Mouse (Mus musculus): ENCODE data around the gene Tnfsf9. TPM values are rescaled to one million over a fixed set of nuclear protein-coding genes. Genes with fewer than 3 reads are reported as not detected.

Tnfsf9 gene
- polyA plus RNA-seq, 1 experiment from 2014 or later, result 5.2 TPM

DNA sequence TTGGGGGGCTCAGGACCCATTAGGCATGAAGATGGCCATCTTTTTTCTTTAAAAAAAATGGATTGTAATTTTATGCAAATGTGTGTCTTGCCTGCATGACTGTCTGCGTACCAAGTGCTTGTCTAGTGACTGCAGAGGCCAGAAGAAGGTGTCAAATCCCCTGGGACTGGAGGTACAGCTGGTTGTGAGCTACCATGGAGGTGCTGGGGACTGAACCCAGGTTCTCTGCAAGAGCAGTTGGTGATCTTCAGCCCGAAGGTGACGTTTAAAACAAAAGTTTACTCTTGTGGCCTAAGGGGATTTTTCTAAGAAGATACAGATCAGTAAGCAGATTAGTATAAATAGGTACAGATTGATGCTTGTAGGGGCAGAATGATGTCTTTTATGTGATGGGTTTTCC is 30.5 kb downstream of the Tnfsf9 start:
- no peak overlapping the region for H3K9ac ChIP-seq (replicated peaks; ENCODE audit: low read length)
- ATAC-seq (ENCODE audit: low FRiP score, low TSS enrichment) (no peak), DNase-seq (no peak)
- no peaks in the 10 kb centered on the region for H3K36me3 ChIP-seq (ENCODE audit: control insufficient read depth, insufficient read depth, low read length)
- H3K4me2 ChIP-seq (ENCODE audit: low read length), result no peak overlapping the region
- no peaks in the 10 kb centered on the region for H3K27me3 ChIP-seq (ENCODE audit: control insufficient read depth, insufficient read depth, low read length)
- no peaks in the 10 kb centered on the region for H3K9me3 ChIP-seq (ENCODE audit: control insufficient read depth, low read length)
- H3K4me1 ChIP-seq (ENCODE audit: control insufficient read depth, insufficient read depth, low read length), result no peaks in the 10 kb centered on the region
- 80% methylated on average over 3 of the region's 3 CpGs for WGBS
- H3K27ac ChIP-seq (replicated peaks; ENCODE audit: low read depth, low read length), result no peak overlapping the region
- no peak overlapping the region for H3K4me3 ChIP-seq (replicated peaks; ENCODE audit: low read depth, low read length)

DNA sequence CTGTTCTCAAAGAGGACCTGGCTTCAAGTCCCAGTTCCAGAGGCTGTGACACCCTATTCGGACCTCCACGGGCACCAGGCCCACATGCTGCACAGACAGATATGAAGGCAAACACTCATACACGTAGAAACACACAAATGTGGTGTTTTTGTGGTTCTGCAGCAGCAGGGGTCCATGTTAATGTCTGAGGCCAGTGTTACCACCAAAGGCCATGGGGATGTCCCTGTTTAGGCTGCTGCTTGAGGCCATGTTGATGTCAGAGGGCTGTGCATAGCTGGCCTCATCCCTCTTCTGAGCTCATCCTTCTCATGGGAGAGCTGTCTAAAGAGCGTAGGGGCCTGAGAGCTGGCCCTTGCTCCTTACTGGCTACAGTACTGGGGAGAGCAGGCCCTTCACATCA is 33.6 kb downstream of the Tnfsf9 start:
- DNase-seq, result no peak

DNA sequence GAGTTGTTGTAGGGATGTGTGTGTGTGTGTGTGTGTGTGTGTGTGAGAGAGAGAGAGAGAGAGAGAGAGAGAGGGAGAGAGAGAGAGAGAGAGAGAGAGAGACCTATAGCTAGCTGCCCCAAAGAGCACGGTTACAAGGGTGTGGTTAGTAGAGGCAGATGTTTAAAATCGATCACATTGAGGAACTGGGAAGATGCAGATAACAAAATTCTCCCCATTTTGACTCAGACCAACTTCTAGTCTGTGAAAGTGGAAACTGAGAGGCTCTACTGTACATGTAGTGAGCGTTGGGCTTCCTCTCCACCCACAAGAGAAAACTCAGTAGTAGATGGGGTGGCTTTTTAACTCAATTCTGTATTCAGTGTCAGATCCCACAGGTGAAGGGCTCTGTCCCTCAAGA is 34.6 kb downstream of the Tnfsf9 start:
- WGBS, result 84% methylated on average over 3 of the region's 3 CpGs

More for the DNA sequence above, 33.6 kb downstream of the Tnfsf9 start:
- Histone ChIP-seq H3K27ac (replicated peaks; ENCODE audit: low read depth, low read length) (no peak overlapping the region), H3K36me3 (ENCODE audit: control insufficient read depth, insufficient read depth, low read length) (no peaks in the 10 kb centered on the region), H3K4me2 (ENCODE audit: low read length) (no peak overlapping the region), H3K27me3 (ENCODE audit: control insufficient read depth, insufficient read depth, low read length) (no peaks in the 10 kb centered on the region), H3K9me3 (ENCODE audit: control insufficient read depth, low read length) (no peaks in the 10 kb centered on the region), H3K9ac (replicated peaks; ENCODE audit: low read length) (no peak overlapping the region), H3K4me3 (replicated peaks; ENCODE audit: low read depth, low read length) (no peak overlapping the region), H3K4me1 (ENCODE audit: control insufficient read depth, insufficient read depth, low read length) (no peaks in the 10 kb centered on the region)
- 78% methylated on average over 4 of the region's 4 CpGs for WGBS
- ATAC-seq (ENCODE audit: low FRiP score, low TSS enrichment), result no peak

DNA sequence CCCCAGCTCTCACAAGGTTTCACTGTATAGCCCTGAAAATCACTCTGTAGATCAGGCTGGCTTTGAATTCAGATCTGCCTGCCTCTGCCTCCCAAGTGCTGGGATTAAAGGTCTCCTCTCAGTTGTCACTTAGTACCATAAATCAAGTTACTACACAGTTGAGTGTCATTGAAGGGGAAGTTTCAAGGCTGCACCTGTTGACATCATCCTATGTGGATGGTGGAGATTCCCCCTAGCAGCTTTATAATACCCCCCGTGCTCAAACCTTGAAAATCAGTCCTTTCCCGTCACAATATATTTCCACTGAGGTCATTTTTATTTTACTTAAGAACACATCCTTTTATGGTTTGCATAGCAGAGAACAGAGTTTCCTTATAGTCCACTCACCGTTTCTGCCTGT is 38.6 kb downstream of the Tnfsf9 start:
- H3K9ac ChIP-seq (replicated peaks; ENCODE audit: low read length), result no peak overlapping the region
- no peaks in the 10 kb centered on the region for H3K36me3 ChIP-seq (ENCODE audit: control insufficient read depth, insufficient read depth, low read length)
- H3K27me3 ChIP-seq (ENCODE audit: control insufficient read depth, insufficient read depth, low read length), result peaks cover 10% of the 10 kb centered on the region
- H3K4me1 ChIP-seq (ENCODE audit: control insufficient read depth, insufficient read depth, low read length), result no peaks in the 10 kb centered on the region
- DNase-seq (no peak), ATAC-seq (ENCODE audit: low FRiP score, low TSS enrichment) (no peak)
- no peak overlapping the region for H3K27ac ChIP-seq (replicated peaks; ENCODE audit: low read depth, low read length)
- no peaks in the 10 kb centered on the region for H3K9me3 ChIP-seq (ENCODE audit: control insufficient read depth, low read length)
- H3K4me2 ChIP-seq (ENCODE audit: low read length), result no peak overlapping the region
- 84% methylated on average over 3 of the region's 3 CpGs for WGBS
- no peak overlapping the region for H3K4me3 ChIP-seq (replicated peaks; ENCODE audit: low read depth, low read length)

More for the DNA sequence above, 34.6 kb downstream of the Tnfsf9 start:
- H3K4me1 ChIP-seq (ENCODE audit: control insufficient read depth, insufficient read depth, low read length), result no peaks in the 10 kb centered on the region
- no peaks in the 10 kb centered on the region for H3K9me3 ChIP-seq (ENCODE audit: control insufficient read depth, low read length)
- H3K4me2 ChIP-seq (ENCODE audit: low read length), result no peak overlapping the region
- no peak overlapping the region for H3K4me3 ChIP-seq (replicated peaks; ENCODE audit: low read depth, low read length)
- no peak overlapping the region for H3K27ac ChIP-seq (replicated peaks; ENCODE audit: low read depth, low read length)
- DNase-seq (no peak), ATAC-seq (ENCODE audit: low FRiP score, low TSS enrichment) (no peak)
- no peaks in the 10 kb centered on the region for H3K36me3 ChIP-seq (ENCODE audit: control insufficient read depth, insufficient read depth, low read length)
- H3K27me3 ChIP-seq (ENCODE audit: control insufficient read depth, insufficient read depth, low read length), result no peaks in the 10 kb centered on the region
- no peak overlapping the region for H3K9ac ChIP-seq (replicated peaks; ENCODE audit: low read length)

DNA sequence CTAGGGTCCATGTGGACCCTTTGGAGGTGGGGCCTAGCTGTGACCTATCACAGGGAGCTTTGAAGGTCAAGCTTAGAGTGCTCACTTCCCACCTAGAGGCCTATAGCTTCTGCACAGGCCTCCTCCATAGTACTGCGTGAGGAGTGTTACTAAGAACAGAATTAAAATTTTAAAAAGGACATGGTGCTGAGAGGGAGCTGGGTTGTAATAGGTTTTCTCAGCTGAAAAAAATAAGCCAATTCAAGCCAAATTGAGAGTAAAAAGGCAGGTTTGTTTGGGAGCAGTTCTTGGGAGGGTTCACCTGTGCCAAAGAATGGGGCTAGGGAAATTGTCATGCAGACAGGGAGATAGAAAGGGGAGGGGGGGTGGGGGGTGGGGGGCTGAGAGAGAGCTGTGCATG is 40.0 kb downstream of the Tnfsf9 start:
- no peaks in the 10 kb centered on the region for H3K4me1 ChIP-seq (ENCODE audit: control insufficient read depth, insufficient read depth, low read length)
- 67% methylated on average over 1 of the region's 1 CpGs for WGBS
- DNase-seq (no peak), ATAC-seq (ENCODE audit: low FRiP score, low TSS enrichment) (no peak)
- no peak overlapping the region for H3K9ac ChIP-seq (replicated peaks; ENCODE audit: low read length)
- no peak overlapping the region for H3K4me2 ChIP-seq (ENCODE audit: low read length)
- H3K27me3 ChIP-seq (ENCODE audit: control insufficient read depth, insufficient read depth, low read length), result peaks cover 20% of the 10 kb centered on the region
- H3K9me3 ChIP-seq (ENCODE audit: control insufficient read depth, low read length), result no peaks in the 10 kb centered on the region
- H3K36me3 ChIP-seq (ENCODE audit: control insufficient read depth, insufficient read depth, low read length), result no peaks in the 10 kb centered on the region
- H3K4me3 ChIP-seq (replicated peaks; ENCODE audit: low read depth, low read length), result no peak overlapping the region
- H3K27ac ChIP-seq (replicated peaks; ENCODE audit: low read depth, low read length), result no peak overlapping the region

DNA sequence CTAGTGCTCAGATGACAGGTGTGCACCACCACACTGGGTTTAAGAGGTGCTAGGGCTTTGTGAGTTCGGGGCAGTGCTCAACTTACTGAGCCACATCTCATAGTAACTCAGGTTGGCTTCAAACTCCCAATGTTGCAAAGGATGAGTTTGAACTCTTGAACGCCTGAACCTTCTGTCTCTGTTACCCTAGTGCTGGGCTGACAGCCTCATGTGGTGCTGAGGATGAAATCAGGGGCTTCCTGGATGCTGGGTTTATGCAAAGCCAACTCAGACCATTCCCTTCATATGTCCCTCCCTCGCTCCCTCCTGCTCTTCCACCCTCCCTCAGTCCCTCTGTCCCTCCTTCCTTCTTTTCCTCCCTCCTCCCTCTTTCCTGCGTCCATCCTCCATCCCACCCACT is 43.2 kb downstream of the Tnfsf9 start:
- WGBS, result 64% methylated on average over 4 of the region's 4 CpGs
- H3K4me3 ChIP-seq (replicated peaks; ENCODE audit: low read depth, low read length), result no peak overlapping the region
- no peak for ATAC-seq (ENCODE audit: low FRiP score, low TSS enrichment)

DNA sequence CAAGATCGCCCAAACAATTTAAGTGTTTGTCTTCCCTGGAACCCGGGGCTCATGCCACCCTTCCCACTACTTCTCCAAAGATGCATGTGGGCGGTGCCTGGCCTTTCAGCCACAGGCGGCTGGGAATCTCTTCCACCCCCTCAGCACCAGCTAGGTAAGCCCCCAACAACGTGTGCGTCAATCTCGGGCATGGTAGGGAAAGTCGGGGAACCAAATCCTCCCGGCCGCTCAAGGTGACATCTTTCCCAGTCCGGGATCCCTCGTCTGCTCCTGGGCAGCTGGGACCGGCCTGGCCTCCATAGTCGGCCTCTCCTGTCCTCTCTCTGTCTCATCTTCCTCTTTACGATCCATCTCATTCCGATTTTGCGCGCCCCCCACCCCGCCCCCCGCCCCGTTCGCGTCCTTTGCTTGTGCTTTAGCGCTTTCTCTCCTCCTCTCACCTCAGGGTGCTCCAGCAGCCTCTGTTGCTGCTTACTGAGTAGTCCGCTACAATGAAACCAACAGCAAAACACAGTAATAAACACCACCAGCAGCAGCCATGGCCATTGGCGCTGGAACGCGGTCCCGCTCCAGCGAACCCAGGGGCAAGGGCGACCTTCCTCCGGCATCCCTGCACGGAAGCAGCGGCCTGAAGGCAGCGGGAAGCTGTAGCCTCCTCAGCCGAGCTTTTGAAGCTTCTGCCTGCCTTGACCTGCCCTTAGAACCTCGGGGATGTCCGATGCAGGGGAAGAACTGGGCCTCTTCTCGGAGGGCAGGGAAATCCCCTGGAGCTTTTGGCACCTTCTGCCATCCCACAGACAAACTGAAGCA is 44.1 kb downstream of the Tnfsf9 start, which contains the start of gene Cd70:
Cd70 (minus strand) TSS at position 784 of the 810 bp plus-strand sequence.
- Histone ChIP-seq H3K4me2 (ENCODE audit: low read length) (peak within 1 kb of the TSS; percentile 64), H3K36me3 (ENCODE audit: control insufficient read depth, insufficient read depth, low read length) (no peaks in the 10 kb centered on the region), H3K27me3 (ENCODE audit: control insufficient read depth, insufficient read depth, low read length) (peaks cover 20% of the 10 kb centered on the region), H3K9me3 (ENCODE audit: control insufficient read depth, low read length) (no peaks in the 10 kb centered on the region), H3K4me1 (ENCODE audit: control insufficient read depth, insufficient read depth, low read length) (no peaks in the 10 kb centered on the region), H3K4me3 (replicated peaks; ENCODE audit: low read depth, low read length) (peak within 1 kb of the TSS; percentile 36), H3K27ac (replicated peaks; ENCODE audit: low read depth, low read length) (no peak within 1 kb of the TSS), H3K9ac (replicated peaks; ENCODE audit: low read length) (peak within 1 kb of the TSS; percentile 49)
- ATAC-seq (ENCODE audit: low FRiP score, low TSS enrichment) (0 out of 2 replicates have a peak, but pooled peaks have one; percentile 20), DNase-seq (peak; percentile 43)
- WGBS, result 3% methylated on average over 39 of the region's 39 CpGs

More for the DNA sequence above, 43.2 kb downstream of the Tnfsf9 start:
- no peak for DNase-seq
- H3K4me2 ChIP-seq (ENCODE audit: low read length), result no peak overlapping the region
- no peaks in the 10 kb centered on the region for H3K4me1 ChIP-seq (ENCODE audit: control insufficient read depth, insufficient read depth, low read length)
- H3K36me3 ChIP-seq (ENCODE audit: control insufficient read depth, insufficient read depth, low read length), result no peaks in the 10 kb centered on the region
- H3K9me3 ChIP-seq (ENCODE audit: control insufficient read depth, low read length), result no peaks in the 10 kb centered on the region
- H3K9ac ChIP-seq (replicated peaks; ENCODE audit: low read length), result no peak overlapping the region
- no peak overlapping the region for H3K27ac ChIP-seq (replicated peaks; ENCODE audit: low read depth, low read length)
- peaks cover 20% of the 10 kb centered on the region for H3K27me3 ChIP-seq (ENCODE audit: control insufficient read depth, insufficient read depth, low read length)

DNA sequence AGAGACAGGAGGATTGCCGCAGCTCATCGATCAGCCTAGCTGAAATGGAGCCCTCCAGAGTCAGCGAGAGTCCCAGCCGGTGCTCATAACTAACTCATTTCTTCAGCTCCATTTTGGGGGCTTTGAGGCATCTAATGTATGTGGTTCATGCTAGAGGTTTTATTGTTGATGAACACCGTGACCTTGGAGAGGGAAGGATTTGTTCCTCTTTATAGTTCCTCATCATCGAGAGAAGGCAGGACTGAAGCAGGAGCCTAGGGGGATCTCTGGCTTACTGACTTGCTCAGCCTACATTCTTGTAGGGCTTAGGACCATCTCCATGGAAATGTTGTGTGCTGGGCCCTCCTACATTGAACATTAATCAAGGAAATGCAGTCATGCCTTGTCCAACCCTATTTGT is 47.9 kb downstream of the Tnfsf9 start:
- Histone ChIP-seq H3K36me3 (ENCODE audit: control insufficient read depth, insufficient read depth, low read length) (no peaks in the 10 kb centered on the region), H3K9ac (replicated peaks; ENCODE audit: low read length) (no peak overlapping the region), H3K4me3 (replicated peaks; ENCODE audit: low read depth, low read length) (no peak overlapping the region), H3K9me3 (ENCODE audit: control insufficient read depth, low read length) (no peaks in the 10 kb centered on the region), H3K4me1 (ENCODE audit: control insufficient read depth, insufficient read depth, low read length) (no peaks in the 10 kb centered on the region), H3K4me2 (ENCODE audit: low read length) (no peak overlapping the region), H3K27ac (replicated peaks; ENCODE audit: low read depth, low read length) (no peak overlapping the region), H3K27me3 (ENCODE audit: control insufficient read depth, insufficient read depth, low read length) (peaks cover 17% of the 10 kb centered on the region)
- ATAC-seq (ENCODE audit: low FRiP score, low TSS enrichment), result no peak
- no peak for DNase-seq
- 47% methylated on average over 6 of the region's 6 CpGs for WGBS

DNA sequence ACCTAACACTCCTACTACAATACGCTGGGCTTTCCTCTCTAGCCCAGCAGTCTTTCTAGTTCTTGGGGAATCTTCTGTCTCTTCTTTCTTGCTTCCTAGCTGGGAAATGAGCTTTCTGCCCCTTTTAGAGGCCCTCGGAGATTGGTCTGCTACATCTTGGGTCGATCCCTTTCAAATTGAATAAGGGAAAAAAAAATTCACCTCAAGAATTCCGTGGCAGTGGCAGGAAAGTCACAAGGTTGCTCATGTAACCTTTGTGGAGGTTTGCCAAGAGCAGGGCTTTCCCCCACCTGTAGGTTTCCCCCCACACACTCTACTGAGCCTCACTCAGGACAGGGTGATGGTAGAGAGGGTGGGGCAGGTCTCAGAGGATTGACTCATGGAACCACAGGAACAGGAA is 48.7 kb downstream of the Tnfsf9 start:
- Histone ChIP-seq H3K9ac (replicated peaks; ENCODE audit: low read length) (no peak overlapping the region), H3K4me2 (ENCODE audit: low read length) (no peak overlapping the region), H3K4me1 (ENCODE audit: control insufficient read depth, insufficient read depth, low read length) (no peaks in the 10 kb centered on the region), H3K36me3 (ENCODE audit: control insufficient read depth, insufficient read depth, low read length) (no peaks in the 10 kb centered on the region), H3K27me3 (ENCODE audit: control insufficient read depth, insufficient read depth, low read length) (peaks cover 9% of the 10 kb centered on the region; the same call in 1 of the 2 replicates), H3K27ac (replicated peaks; ENCODE audit: low read depth, low read length) (no peak overlapping the region), H3K4me3 (replicated peaks; ENCODE audit: low read depth, low read length) (no peak overlapping the region), H3K9me3 (ENCODE audit: control insufficient read depth, low read length) (no peaks in the 10 kb centered on the region)
- 78% methylated on average over 4 of the region's 4 CpGs for WGBS
- DNase-seq (no peak), ATAC-seq (ENCODE audit: low FRiP score, low TSS enrichment) (no peak)

Data from midbrain, embryonic 14.5 days (tissue).